Mouse (Mus musculus): ENCODE data around the gene Klhl7. TPM values are rescaled to one million over a fixed set of nuclear protein-coding genes. Genes with fewer than 3 reads are reported as not detected.

Gene Klhl7
- total RNA-seq, 2 experiments from 2014 or later = 79.7 to 97.1 TPM

GRCm38 (mm10) chr5:24156774-24157173, 56.4 kb downstream of the Klhl7 start:
- intact Hi-C loops (cut with DNase I) = no loop called here
- no peak for DNase-seq (ENCODE audit: low spot score in 2 of 2)

- peak; percentile 94 to 95 for DNase-seq (ENCODE audit: low spot score in 2 of 2)
- intact Hi-C loops (cut with DNase I) = loop anchor here (2.0 to 5.0 kb wide), 3 partner anchors 64 to 187 kb away; partner anchors contain the start of genes Kcnh2 and Klhl7
These were observed 64.5 kb downstream of the Klhl7 start, which contains the start of gene Nupl2 for GRCm38 (mm10) chr5:24164789-24165445. Gene Nupl2, plus strand, starts transcription at chr5:24164963.

GRCm38 (mm10) chr5:24167263-24167662, 66.9 kb downstream of the Klhl7 start:
- intact Hi-C loops (cut with DNase I) = loop anchor here (5.0 kb wide), 2 partner anchors 95 to 185 kb away; partner anchors contain the start of gene Kcnh2
- no peak for DNase-seq (ENCODE audit: low spot score in 2 of 2)

- intact Hi-C loops (cut with DNase I) = loop anchor here (5.0 kb wide), 2 partner anchors 92 to 182 kb away; partner anchors contain the start of gene Kcnh2
- no peak for DNase-seq (ENCODE audit: low spot score in 2 of 2)
These were observed 69.5 kb downstream of the Klhl7 start for GRCm38 (mm10) chr5:24169881-24170280.

GRCm38 (mm10) chr5:24172092-24172491, 71.7 kb downstream of the Klhl7 start:
- DNase-seq (ENCODE audit: low spot score in 2 of 2) = no peak
- intact Hi-C loops (cut with DNase I) = no loop called here

GRCm38 (mm10) chr5:24181514-24182295, 81.3 kb downstream of the Klhl7 start:
- intact Hi-C loops (cut with DNase I) = no loop called here
- no peak for DNase-seq (ENCODE audit: low spot score in 2 of 2)

GRCm38 (mm10) chr5:24182296-24182734, 81.9 kb downstream of the Klhl7 start:
- intact Hi-C loops (cut with DNase I) = no loop called here
- DNase-seq (ENCODE audit: low spot score in 2 of 2) = no peak

- intact Hi-C loops (cut with DNase I) = no loop called here
- DNase-seq (ENCODE audit: low spot score in 2 of 2) = no peak
These were observed 82.7 kb downstream of the Klhl7 start for GRCm38 (mm10) chr5:24183096-24183495.

GRCm38 (mm10) chr5:24184011-24184410, 83.6 kb downstream of the Klhl7 start:
- no peak for DNase-seq (ENCODE audit: low spot score in 2 of 2)
- intact Hi-C loops (cut with DNase I) = no loop called here

- intact Hi-C loops (cut with DNase I) = no loop called here
- no peak for DNase-seq (ENCODE audit: low spot score in 2 of 2)
These were observed 88.1 kb downstream of the Klhl7 start for GRCm38 (mm10) chr5:24188476-24188875.

- intact Hi-C loops (cut with DNase I) = no loop called here
- DNase-seq (ENCODE audit: low spot score in 2 of 2) = no peak
These were observed 91.4 kb downstream of the Klhl7 start for GRCm38 (mm10) chr5:24191821-24192220.

- intact Hi-C loops (cut with DNase I) = no loop called here
These were observed 100.6 kb downstream of the Klhl7 start for GRCm38 (mm10) chr5:24201006-24201405.

GRCm38 (mm10) chr5:24202492-24202891, 102.1 kb downstream of the Klhl7 start:
- peak; percentile 9 to 10 for DNase-seq (ENCODE audit: low spot score in 2 of 2)
- intact Hi-C loops (cut with DNase I) = no loop called here

More at GRCm38 (mm10) chr5:24201006-24201405, 100.6 kb downstream of the Klhl7 start:
- DNase-seq (ENCODE audit: low spot score in 2 of 2) = no peak

- intact Hi-C loops (cut with DNase I) = no loop called here
- no peak for DNase-seq (ENCODE audit: low spot score in 2 of 2)
These were observed 102.9 kb downstream of the Klhl7 start for GRCm38 (mm10) chr5:24203266-24203665.

- no peak for DNase-seq (ENCODE audit: low spot score in 2 of 2)
- intact Hi-C loops (cut with DNase I) = no loop called here
These were observed 107.6 kb downstream of the Klhl7 start for GRCm38 (mm10) chr5:24207965-24208364.

GRCm38 (mm10) chr5:24208505-24208904, 108.1 kb downstream of the Klhl7 start:
- no peak for DNase-seq (ENCODE audit: low spot score in 2 of 2)
- intact Hi-C loops (cut with DNase I) = no loop called here

Other genes with a start within 250 kb of the Klhl7 start
- 10 to 100 TPM; 14.6 to 20.0 TPM for gene Fam126a, start 69.9 kb upstream of the Klhl7 start, total RNA-seq (2021)
- 10 to 100 TPM; 10.2 to 14.9 TPM for gene Nupl2, start 64.4 kb downstream of the Klhl7 start, total RNA-seq (2021)